Mouse (Mus musculus) megakaryocyte, embryonic 14.5 days (primary cell): ENCODE results near the gene Adcy6.

Source experiments
- FLI1 ChIP-seq: IDR thresholded peaks from 2 replicates; pipeline ENCODE4 v1.6.1; 2012; ENCODE audit warnings: low read length, inconsistent platforms, mixed read lengths
- GATA1 ChIP-seq: IDR thresholded peaks from 3 replicates; pipeline ENCODE4 v1.6.1; 2012; ENCODE audit warnings: mixed read lengths, low read length, inconsistent platforms, borderline replicate concordance

- TF ChIP-seq GATA1 (no peak), FLI1 (no peak)
Observed at GRCm38 (mm10) chr15:98591396-98591795, 18.5 kb downstream of the Adcy6 start.
